Mouse (Mus musculus) myocyte (in vitro differentiated cells): ENCODE data around the gene Foxs1. TPM values are rescaled to one million over a fixed set of nuclear protein-coding genes. Genes with fewer than 3 reads are reported as not detected.

Source experiments
- H3K27me3 ChIP-seq: one replicate; pipeline ENCODE4 v1.6.1; 2011; ENCODE audit not compliant: control insufficient read depth, insufficient read depth, insufficient read length
- H3K36me3 ChIP-seq: one replicate; pipeline ENCODE4 v1.6.1; 2011; ENCODE audit not compliant: control insufficient read depth, insufficient read depth
- H3K4me2 ChIP-seq: one replicate; pipeline ENCODE4 v1.6.1; 2011; ENCODE audit warnings: low read depth, control low read depth
- H3K4me3 ChIP-seq: one replicate; pipeline ENCODE4 v1.5.1; 2011; ENCODE audit warnings: mild to moderate bottlenecking, control low read depth, moderate library complexity
- H3K79me2 ChIP-seq: one replicate; pipeline ENCODE4 v1.6.1; 2011; ENCODE audit not compliant: control insufficient read depth, insufficient read depth
- H3ac ChIP-seq: one replicate; pipeline ENCODE4 v1.6.1; 2011; ENCODE audit not compliant: control insufficient read depth, insufficient read length
- CEBPB ChIP-seq: IDR thresholded peaks from 2 replicates; pipeline ENCODE4 v1.6.1; 2011; ENCODE audit warnings: mild to moderate bottlenecking, moderate library complexity; ENCODE audit not compliant: poor library complexity, insufficient read depth, severe bottlenecking
- E2F4 ChIP-seq: IDR thresholded peaks from one replicate; pipeline ENCODE4 v1.6.1; 2011; ENCODE audit warnings: mild to moderate bottlenecking, control low read depth, moderate library complexity; ENCODE audit not compliant: insufficient read depth
- MAX ChIP-seq: IDR thresholded peaks from one replicate; pipeline ENCODE4 v1.6.1; 2011; ENCODE audit warnings: low read depth, mild to moderate bottlenecking, control low read depth
- MYOD1 ChIP-seq, 3 experiments: IDR thresholded peaks; one replicate each; pipeline ENCODE4 v1.6.1; 2011; ENCODE audit warnings: control low read depth in 2 of 3, low read depth in 2 of 3, mild to moderate bottlenecking in 2 of 3, moderate library complexity in 1 of 3; ENCODE audit not compliant: insufficient read length in 2 of 3, control insufficient read depth in 1 of 3
- MYOG ChIP-seq, 3 experiments: IDR thresholded peaks; one replicate each; pipeline ENCODE4 v1.6.1; 2011; ENCODE audit warnings: control low read depth in 2 of 3, low read depth in 2 of 3, mild to moderate bottlenecking in 2 of 3; ENCODE audit not compliant: insufficient read length in 2 of 3, control insufficient read depth in 1 of 3, insufficient read depth in 1 of 3
- POLR2A ChIP-seq: IDR thresholded peaks from one replicate; pipeline ENCODE4 v1.6.1; 2011; ENCODE audit warnings: low read depth, mild to moderate bottlenecking, control low read depth, moderate library complexity; ENCODE audit not compliant: insufficient read length
- POLR2AphosphoS2 ChIP-seq: IDR thresholded peaks from one replicate; pipeline ENCODE4 v1.6.1; 2011; ENCODE audit warnings: low read depth, control low read depth; ENCODE audit not compliant: insufficient read length
- REST ChIP-seq: IDR thresholded peaks from one replicate; pipeline ENCODE4 v1.6.1; 2011; ENCODE audit warnings: mild to moderate bottlenecking, control low read depth, moderate library complexity; ENCODE audit not compliant: insufficient read depth, insufficient read length
- SRF ChIP-seq: IDR thresholded peaks from one replicate; pipeline ENCODE4 v1.6.1; 2011; ENCODE audit warnings: low read depth; ENCODE audit not compliant: control insufficient read depth, insufficient read length
- TCF12 ChIP-seq: IDR thresholded peaks from one replicate; pipeline ENCODE4 v1.6.1; 2011; ENCODE audit warnings: mild to moderate bottlenecking, control low read depth; ENCODE audit not compliant: poor library complexity, insufficient read depth, severe bottlenecking
- TCF3 ChIP-seq: IDR thresholded peaks from one replicate; pipeline ENCODE4 v1.6.1; 2011; ENCODE audit warnings: low read depth, control low read depth; ENCODE audit not compliant: insufficient read length
- USF1 ChIP-seq: IDR thresholded peaks from one replicate; pipeline ENCODE4 v1.6.1; 2011; ENCODE audit warnings: low read depth, mild to moderate bottlenecking, control low read depth, moderate library complexity
- polyA plus RNA-seq: library from polyadenylated mRNA; unstranded; fragments of >200 nt; fragmentation: generic; extraction: Trizol; gene quantifications from one replicate; pipeline ENCODE4 v1.2.1, GENCODE M21; 2012; ENCODE audit warnings: missing spikeins

Gene Foxs1
- polyA plus RNA-seq, 1 experiment, result 31.3 TPM

DNA sequence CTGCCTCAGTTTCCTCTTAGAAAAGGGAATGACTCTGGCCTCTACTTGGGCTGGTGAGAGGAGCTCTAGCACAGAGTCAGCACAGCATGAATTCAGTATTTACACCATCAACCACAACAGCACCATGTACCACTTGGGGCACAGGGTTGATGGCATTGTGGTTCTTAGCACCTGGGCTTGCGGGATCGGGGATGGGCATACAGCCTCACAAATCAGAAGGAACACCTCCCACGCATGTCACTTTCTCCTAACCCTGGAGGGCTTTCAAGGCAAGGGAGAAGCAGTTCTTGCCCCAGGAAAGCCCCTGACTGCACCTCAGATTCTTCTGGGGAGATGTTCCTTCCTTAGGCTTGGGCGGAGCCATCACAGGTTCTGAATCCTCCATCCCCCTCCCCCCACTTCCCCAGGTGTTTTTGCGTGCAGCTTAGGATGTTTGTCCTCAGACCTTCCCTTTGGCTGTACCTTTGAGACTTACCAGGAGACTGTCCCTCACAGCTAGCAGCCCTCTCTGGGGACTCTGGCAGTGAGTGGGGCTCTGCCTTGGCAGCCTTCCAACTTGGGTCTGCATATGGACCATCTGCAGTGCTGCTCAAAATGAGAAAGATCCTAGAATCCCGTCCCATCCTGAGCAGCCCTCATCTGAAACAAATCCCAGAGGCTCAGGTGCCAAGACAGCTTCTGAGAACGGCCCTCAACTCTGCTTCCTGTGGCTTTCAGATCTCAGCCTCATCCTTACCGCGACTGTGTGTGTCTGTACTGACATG lies 26.6 kb downstream of the Foxs1 start:
- H3K36me3 ChIP-seq, result no peaks in the 10 kb centered on the region
- no peaks in the 10 kb centered on the region for H3K79me2 ChIP-seq
- no peak overlapping the region for H3ac ChIP-seq
- H3K4me2 ChIP-seq, result peak overlapping the region; percentile 61
- H3K4me3 ChIP-seq, result no peak overlapping the region
- TF ChIP-seq MAX (no peak), MYOD1 (IDR thresholded peaks at IDR 0.05; ENCODE audit: control insufficient read depth in 1 of 3, insufficient read length in 2 of 3, low read depth in 2 of 3) (peak in 1 of 3 experiments; percentile 73), MYOG (IDR thresholded peaks at IDR 0.05; ENCODE audit: control insufficient read depth in 1 of 3, insufficient read depth in 1 of 3, insufficient read length in 2 of 3, low read depth in 2 of 3) (peak in 1 of 3 experiments; percentile 50)
- H3K27me3 ChIP-seq, result no peaks in the 10 kb centered on the region

DNA sequence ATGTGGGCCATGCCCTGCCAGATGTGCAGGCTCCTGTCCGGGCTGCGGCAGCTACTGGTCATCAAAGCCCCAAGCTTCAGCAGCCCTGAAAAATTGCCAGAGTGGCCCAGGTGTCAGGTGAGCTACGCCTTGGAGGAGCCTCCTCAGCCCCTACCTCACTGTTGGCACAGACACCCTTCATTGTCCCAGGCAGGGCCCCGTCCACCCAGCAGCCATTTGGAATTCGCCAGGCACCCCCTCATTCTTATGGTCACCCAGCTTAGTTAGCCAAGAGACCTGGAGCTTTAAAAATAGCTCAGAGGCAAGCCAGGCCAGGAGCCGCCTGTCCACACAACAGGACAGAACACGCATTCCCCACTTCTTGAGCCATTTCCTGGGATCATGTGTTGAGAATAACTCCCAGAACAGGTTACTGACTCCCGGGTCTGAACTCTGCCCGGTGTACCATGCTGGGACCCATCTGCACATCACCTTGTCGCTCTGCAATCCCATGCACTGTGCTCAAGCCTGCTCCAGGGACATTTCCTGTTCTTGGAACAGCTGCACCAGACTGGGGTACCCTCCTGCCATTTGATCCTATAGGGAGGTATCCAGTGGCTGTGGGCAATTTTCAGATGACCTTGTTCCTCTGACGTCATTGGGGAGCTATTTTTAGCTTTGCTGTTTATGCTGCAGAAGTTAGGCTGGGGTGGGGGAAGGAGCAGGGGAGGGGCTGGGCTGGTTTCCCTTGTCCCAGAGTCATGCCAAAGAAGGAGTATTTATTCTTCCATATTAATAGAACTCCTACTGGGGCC lies 27.8 kb downstream of the Foxs1 start:
- Histone ChIP-seq H3K79me2 (no peaks in the 10 kb centered on the region), H3K4me3 (no peak overlapping the region), H3K27me3 (no peaks in the 10 kb centered on the region), H3K36me3 (no peaks in the 10 kb centered on the region), H3K4me2 (peak overlapping the region; percentile 61), H3ac (no peak overlapping the region)
- TF ChIP-seq MYOG (IDR thresholded peaks at IDR 0.05; ENCODE audit: control insufficient read depth in 1 of 3, insufficient read depth in 1 of 3, insufficient read length in 2 of 3, low read depth in 2 of 3) (peak; percentile 61 to 88 (median 67)), TCF12 (peak; percentile 39), MAX (no peak), MYOD1 (IDR thresholded peaks at IDR 0.05; ENCODE audit: control insufficient read depth in 1 of 3, insufficient read length in 2 of 3, low read depth in 2 of 3) (peak; percentile 12 to 95 (median 92))

GRCm38 (mm10) chr2:152904127-152904643 lies 28.8 kb downstream of the Foxs1 start:
- no peaks in the 10 kb centered on the region for H3K79me2 ChIP-seq
- peak overlapping the region; percentile 61 for H3K4me2 ChIP-seq
- H3ac ChIP-seq, result no peak overlapping the region
- no peaks in the 10 kb centered on the region for H3K36me3 ChIP-seq
- H3K27me3 ChIP-seq, result no peaks in the 10 kb centered on the region
- TF ChIP-seq E2F4 (no peak), USF1 (peak; percentile 84), TCF12 (no peak), CEBPB (no peak), MYOD1 (IDR thresholded peaks at IDR 0.05; ENCODE audit: control insufficient read depth in 1 of 3, insufficient read length in 2 of 3, low read depth in 2 of 3) (peak in 1 of 3 experiments; percentile 37)
- H3K4me3 ChIP-seq, result no peak overlapping the region

DNA sequence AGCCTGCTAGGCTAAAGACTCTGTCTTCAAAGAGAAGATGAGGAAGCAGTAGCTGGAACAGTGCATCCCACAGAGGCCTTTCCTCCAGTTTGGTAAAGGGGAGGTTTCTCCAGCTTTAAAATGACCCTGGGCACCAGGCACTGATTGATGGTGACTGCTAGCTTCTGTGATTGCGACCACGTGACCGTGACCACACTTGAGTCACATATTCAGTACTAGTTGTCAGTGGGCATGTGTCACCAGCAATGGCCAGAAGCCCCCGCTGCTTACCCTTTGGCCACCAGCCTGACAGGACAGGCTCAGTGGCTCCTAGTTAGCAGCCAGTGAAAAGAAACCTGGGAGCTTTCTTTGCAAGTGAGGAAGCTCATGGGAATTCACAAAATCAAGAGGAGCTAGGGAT lies 29.4 kb downstream of the Foxs1 start:
- Histone ChIP-seq H3ac (no peak overlapping the region), H3K79me2 (no peaks in the 10 kb centered on the region), H3K4me2 (peak overlapping the region; percentile 61), H3K36me3 (no peaks in the 10 kb centered on the region), H3K4me3 (no peak overlapping the region), H3K27me3 (no peaks in the 10 kb centered on the region)
- TF ChIP-seq CEBPB, result no peak
- TF ChIP-seq MAX, result no peak
- no peak for TF ChIP-seq MYOD1 (IDR thresholded peaks at IDR 0.05; ENCODE audit: control insufficient read depth in 1 of 3, insufficient read length in 2 of 3, low read depth in 2 of 3)
- TF ChIP-seq MYOG (IDR thresholded peaks at IDR 0.05; ENCODE audit: control insufficient read depth in 1 of 3, insufficient read depth in 1 of 3, insufficient read length in 2 of 3, low read depth in 2 of 3), result no peak
- peak; percentile 89 for TF ChIP-seq USF1

DNA sequence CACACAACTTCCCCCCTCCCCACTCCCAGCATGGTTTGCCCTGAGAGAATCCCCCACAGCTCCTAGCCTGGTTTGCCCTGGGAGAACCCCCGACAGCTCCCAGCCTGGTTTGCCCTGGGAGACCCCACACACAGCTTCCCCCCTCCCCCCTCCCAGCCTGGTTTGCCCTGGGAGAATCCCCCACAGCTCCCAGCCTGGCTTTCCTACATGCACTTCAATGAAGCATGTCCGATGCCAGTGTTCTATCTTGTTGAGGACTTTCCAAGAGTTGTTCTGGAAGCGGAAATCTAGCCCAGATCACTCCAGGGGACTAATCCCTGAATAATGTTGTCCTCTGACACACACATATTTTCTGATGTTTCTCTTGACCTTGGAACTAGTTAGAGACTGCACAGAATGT lies 30.4 kb downstream of the Foxs1 start:
- no peaks in the 10 kb centered on the region for H3K36me3 ChIP-seq

More for the DNA sequence above, 30.4 kb downstream of the Foxs1 start:
- Histone ChIP-seq H3K27me3 (no peaks in the 10 kb centered on the region), H3K4me3 (no peak overlapping the region), H3ac (no peak overlapping the region), H3K79me2 (no peaks in the 10 kb centered on the region), H3K4me2 (no peak overlapping the region)
- TF ChIP-seq USF1 (no peak), TCF3 (no peak), REST (no peak), MYOG (IDR thresholded peaks at IDR 0.05; ENCODE audit: control insufficient read depth in 1 of 3, insufficient read depth in 1 of 3, insufficient read length in 2 of 3, low read depth in 2 of 3) (no peak), SRF (no peak), POLR2AphosphoS2 (no peak), TCF12 (no peak), CEBPB (no peak), MYOD1 (IDR thresholded peaks at IDR 0.05; ENCODE audit: control insufficient read depth in 1 of 3, insufficient read length in 2 of 3, low read depth in 2 of 3) (no peak), E2F4 (no peak), POLR2A (no peak), MAX (no peak)
